Mouse (Mus musculus) stomach, postnatal 0 days (tissue): ENCODE data around the gene Pds5a. TPM values are rescaled to one million over a fixed set of nuclear protein-coding genes. Genes with fewer than 3 reads are reported as not detected.

Source experiments
- ATAC-seq: fragments of 200-750 bp; cut with Nextera tagmentation; 2 replicates; pipeline ENCODE4 v1.8.0; 2017; ENCODE audit not compliant: low FRiP score, low TSS enrichment
- DNase-seq: peaks from one replicate; pipeline ENCODE4 v3.0.0-alpha.2; 2016; ENCODE audit warnings: low spot score
- H3K27ac ChIP-seq: fragments of 300-500 bp; sonication (generic); replicated peaks from 2 replicates; pipeline ENCODE4 v1.5.1; 2014; ENCODE audit warnings: mild to moderate bottlenecking, control low read depth
- H3K27me3 ChIP-seq: fragments of 300-500 bp; sonication (generic); 2 replicates; pipeline ENCODE4 v1.6.1; 2014; ENCODE audit warnings: low read length; ENCODE audit not compliant: control insufficient read depth, insufficient read depth
- H3K36me3 ChIP-seq: fragments of 300-500 bp; sonication (generic); 2 replicates; pipeline ENCODE4 v1.6.1; 2014; ENCODE audit warnings: low read length, mixed read lengths; ENCODE audit not compliant: control insufficient read depth, insufficient read depth
- H3K4me1 ChIP-seq: fragments of 300-500 bp; sonication (generic); replicated peaks from 2 replicates; pipeline ENCODE4 v1.6.1; 2014; ENCODE audit warnings: antibody characterized with exemption; ENCODE audit not compliant: control insufficient read depth, insufficient read depth
- H3K4me2 ChIP-seq: fragments of 300-500 bp; sonication (generic); replicated peaks from 2 replicates; pipeline ENCODE4 v1.6.1; 2014; ENCODE audit warnings: low read depth, mild to moderate bottlenecking, control low read depth, moderate library complexity
- H3K4me3 ChIP-seq: fragments of 300-500 bp; sonication (generic); 2 replicates; pipeline ENCODE4 v1.5.1; 2014; ENCODE audit warnings: low read depth, low read length, control low read depth
- H3K9ac ChIP-seq: fragments of 300-500 bp; sonication (generic); 2 replicates; pipeline ENCODE4 v1.6.1; 2014; ENCODE audit warnings: mild to moderate bottlenecking, low read length, control low read depth, mixed read lengths
- H3K9me3 ChIP-seq: fragments of 300-500 bp; sonication (generic); 2 replicates; pipeline ENCODE4 v1.6.1; 2016; ENCODE audit warnings: low read length; ENCODE audit not compliant: control insufficient read depth
- CTCF ChIP-seq: IDR thresholded peaks from 2 replicates; pipeline ENCODE4 v1.5.1; 2016; ENCODE audit warnings: antibody characterized with exemption, low read depth, mild to moderate bottlenecking, moderate library complexity
- EP300 ChIP-seq: optimal IDR thresholded peaks from 2 replicates; pipeline ENCODE3; 2016; ENCODE audit warnings: antibody characterized with exemption
- WGBS: fragments of 180-500 bp; shearing (Covaris S2); extraction: QIAGEN DNeasy Blood & Tissue Kit; methylation state at CpG from one replicate; pipeline ENCODE4 v1.1.7; 2014; 5-methylcytosine and 5-hydroxymethylcytosine counted together
- polyA plus RNA-seq: library from polyadenylated mRNA; unstranded; fragments of >200 nt; fragmentation: Nextera tagmentation; extraction: Ambion mirVana; gene quantifications from 2 replicates; pipeline ENCODE4 v1.2.1, GENCODE M21; 2015

The Pds5a gene
- polyA plus RNA-seq, 1 experiment from 2014 or later, result 16.7 TPM

GRCm38 (mm10) chr5:65661958-65662357 lies 36.1 kb downstream of the Pds5a start:
- H3K9me3 ChIP-seq, result no peaks in the 10 kb centered on the region
- DNase-seq (no peak), ATAC-seq (no peak)
- no peak overlapping the region for H3K4me2 ChIP-seq
- no peak for TF ChIP-seq CTCF
- no peak for TF ChIP-seq EP300
- 0 out of 2 replicates have a peak, but pooled peaks cover 2% of the 10 kb centered on the region for H3K36me3 ChIP-seq
- no peak overlapping the region for H3K9ac ChIP-seq
- WGBS, result 95% methylated on average over 2 of the region's 2 CpGs
- no peaks in the 10 kb centered on the region for H3K27me3 ChIP-seq
- H3K4me1 ChIP-seq, result no peaks in the 10 kb centered on the region
- no peak overlapping the region for H3K27ac ChIP-seq
- H3K4me3 ChIP-seq, result no peak overlapping the region

- TF ChIP-seq CTCF (no peak), EP300 (no peak)
- no peak for ATAC-seq
Measured at GRCm38 (mm10) chr5:65653786-65654185, 44.3 kb downstream of the Pds5a start.

GRCm38 (mm10) chr5:65638896-65639295 lies 59.2 kb downstream of the Pds5a start:
- H3K4me3 ChIP-seq, result no peak overlapping the region
- TF ChIP-seq EP300 (no peak), CTCF (no peak)
- no peak overlapping the region for H3K27ac ChIP-seq
- WGBS, result 97% methylated on average over 1 of the region's 1 CpGs
- ATAC-seq (no peak), DNase-seq (no peak)
- no peaks in the 10 kb centered on the region for H3K9me3 ChIP-seq
- no peaks in the 10 kb centered on the region for H3K4me1 ChIP-seq
- H3K4me2 ChIP-seq, result no peak overlapping the region
- no peak overlapping the region for H3K9ac ChIP-seq
- H3K27me3 ChIP-seq, result no peaks in the 10 kb centered on the region
- H3K36me3 ChIP-seq, result 0 out of 2 replicates have a peak, but pooled peaks cover 11% of the 10 kb centered on the region

More at GRCm38 (mm10) chr5:65653786-65654185, 44.3 kb downstream of the Pds5a start:
- H3K9ac ChIP-seq, result no peak overlapping the region
- DNase-seq, result no peak
- no peaks in the 10 kb centered on the region for H3K27me3 ChIP-seq
- H3K4me3 ChIP-seq, result no peak overlapping the region
- H3K4me2 ChIP-seq, result no peak overlapping the region
- H3K4me1 ChIP-seq, result no peaks in the 10 kb centered on the region
- no peak overlapping the region for H3K27ac ChIP-seq
- WGBS, result 88% methylated on average over 5 of the region's 5 CpGs
- H3K9me3 ChIP-seq, result no peaks in the 10 kb centered on the region
- peaks cover 24% of the 10 kb centered on the region for H3K36me3 ChIP-seq

GRCm38 (mm10) chr5:65624340-65624739 lies 73.7 kb downstream of the Pds5a start:
- no peak for ATAC-seq
- Histone ChIP-seq H3K27me3 (no peaks in the 10 kb centered on the region), H3K4me3 (no peak overlapping the region), H3K9ac (no peak overlapping the region), H3K4me2 (no peak overlapping the region), H3K4me1 (no peaks in the 10 kb centered on the region), H3K27ac (no peak overlapping the region), H3K9me3 (no peaks in the 10 kb centered on the region), H3K36me3 (no peaks in the 10 kb centered on the region)
- no peak for TF ChIP-seq CTCF
- no peak for TF ChIP-seq EP300
- DNase-seq, result no peak

GRCm38 (mm10) chr5:65613152-65613924 lies 84.7 kb downstream of the Pds5a start:
- H3K4me3 ChIP-seq, result no peak overlapping the region
- TF ChIP-seq EP300 (no peak), CTCF (no peak)
- no peak for DNase-seq
- H3K27ac ChIP-seq, result no peak overlapping the region
- H3K36me3 ChIP-seq, result peaks cover 10% of the 10 kb centered on the region
- no peaks in the 10 kb centered on the region for H3K4me1 ChIP-seq
- H3K9me3 ChIP-seq, result no peaks in the 10 kb centered on the region
- 65% methylated on average over 9 of the region's 9 CpGs for WGBS
- no peak for ATAC-seq
- no peak overlapping the region for H3K9ac ChIP-seq
- H3K4me2 ChIP-seq, result no peak overlapping the region
- no peaks in the 10 kb centered on the region for H3K27me3 ChIP-seq

- Histone ChIP-seq H3K4me1 (no peaks in the 10 kb centered on the region), H3K4me2 (no peak overlapping the region), H3K36me3 (peaks cover 12% of the 10 kb centered on the region), H3K9me3 (no peaks in the 10 kb centered on the region), H3K27ac (no peak overlapping the region), H3K27me3 (no peaks in the 10 kb centered on the region), H3K9ac (no peak overlapping the region), H3K4me3 (no peak overlapping the region)
- no peak for DNase-seq
- 79% methylated on average over 4 of the region's 4 CpGs for WGBS
- TF ChIP-seq EP300 (no peak), CTCF (no peak)
- ATAC-seq, result no peak
Measured at GRCm38 (mm10) chr5:65610541-65610940, 87.5 kb downstream of the Pds5a start.
